Mouse (Mus musculus) CD8-positive naive resting alpha-beta T cell, adult 57 days (primary cell): Measurements from ENCODE around the gene Pgc. TPM values are rescaled to one million over a fixed set of nuclear protein-coding genes. Genes with fewer than 3 reads are reported as not detected.

Source experiments
- total RNA-seq: library from RNA; stranded (reverse); gene quantifications from one replicate; pipeline ENCODE4 v1.2.4, GENCODE M21; 2023

The Pgc gene
- not detected for total RNA-seq

DNA sequence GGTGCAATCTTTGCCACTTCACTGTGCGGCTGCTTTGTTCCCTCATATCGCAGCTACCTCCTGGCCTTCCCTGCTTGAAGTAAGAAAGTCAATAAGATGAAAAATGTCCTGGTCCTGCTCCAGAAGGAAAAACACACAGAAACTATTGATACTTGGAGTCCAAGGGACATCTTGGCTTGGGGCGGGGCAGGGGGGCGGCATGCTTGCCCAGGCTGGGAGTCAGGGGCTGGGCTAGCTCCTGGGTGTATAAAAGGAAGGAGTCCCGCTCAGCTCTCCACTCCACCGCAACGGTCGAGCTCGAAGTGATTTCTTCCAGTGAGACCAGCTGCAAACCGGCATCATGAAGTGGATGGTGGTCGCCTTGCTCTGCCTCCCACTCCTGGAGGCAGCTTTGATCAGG lies at the start of gene Pgc:
TSS of gene Pgc (plus strand) at position 277 of the 400 bp plus-strand sequence.

DNA sequence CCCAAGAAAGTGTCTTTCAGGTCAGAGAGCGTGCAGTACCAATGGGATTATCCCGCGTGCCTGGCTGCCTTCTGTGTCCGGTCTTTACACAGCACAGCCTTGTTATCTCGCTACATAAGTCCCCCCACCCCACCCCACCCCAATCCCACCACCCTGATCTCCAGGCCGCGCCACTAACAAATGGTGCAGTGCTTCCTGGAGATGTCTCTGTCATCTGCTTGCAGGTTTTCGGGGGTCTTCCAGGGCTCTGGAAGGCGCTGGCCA lies 38.4 kb upstream of the Pgc start, which contains the start of gene Tomm6:
TSS of gene Tomm6 (minus strand) at position 43 of the 264 bp plus-strand sequence.

DNA sequence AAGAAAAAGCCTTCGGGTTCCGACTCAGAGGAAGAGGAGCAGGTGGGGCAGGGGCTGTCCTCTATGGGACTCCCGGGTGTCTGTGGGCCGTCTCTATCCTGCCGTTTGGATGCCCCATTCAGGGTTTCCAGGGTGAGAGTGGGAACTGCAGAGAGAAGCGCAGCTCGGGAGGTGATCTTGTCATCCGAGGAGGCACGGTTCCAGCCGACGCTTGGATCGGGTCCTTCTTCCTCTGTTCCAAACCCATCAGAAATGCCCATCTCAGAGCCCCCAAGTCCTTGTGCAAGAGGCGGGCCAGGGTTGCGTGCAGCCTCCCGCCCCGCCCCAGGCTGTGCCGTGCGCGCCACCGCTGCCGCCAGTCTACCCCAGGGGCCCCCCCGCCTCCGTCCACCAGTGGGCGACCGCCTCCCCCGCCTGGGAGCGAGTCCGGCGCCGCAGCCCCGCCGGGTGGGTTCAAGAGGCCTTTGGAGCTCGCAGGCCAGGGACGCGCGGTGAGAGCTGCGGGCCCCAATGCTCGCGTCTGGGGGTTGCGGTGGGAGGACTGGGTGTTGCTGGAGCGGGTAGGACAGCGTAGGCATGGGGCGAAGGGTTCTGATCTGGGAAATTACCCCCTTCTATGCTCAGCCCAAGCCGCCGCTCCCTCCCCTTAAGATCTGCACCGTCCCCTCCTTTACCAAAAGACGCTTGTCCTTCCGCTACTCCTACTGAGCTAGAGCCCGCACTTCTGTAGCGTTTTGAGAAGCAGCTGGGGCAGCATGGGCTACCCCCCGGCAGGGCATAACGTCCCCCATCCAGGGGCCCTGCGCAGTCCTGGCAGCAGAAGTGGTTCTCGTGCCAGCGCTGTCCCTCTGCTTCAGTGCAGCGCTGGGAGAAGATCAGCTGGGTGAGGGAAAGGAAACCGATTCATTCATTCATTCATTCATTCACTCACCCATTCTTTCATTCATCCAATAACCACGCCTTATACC lies 37.8 kb upstream of the Pgc start, which contains the start of gene Frs3:
TSS of gene Frs3 (plus strand) at position 423 of the 968 bp plus-strand sequence.

DNA sequence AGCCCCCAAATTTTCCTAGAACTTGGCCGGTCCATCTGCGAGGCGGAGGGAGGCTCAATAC lies 32.4 kb upstream of the Pgc start, which contains the start of gene Gm21981:
TSS of gene Gm21981 (minus strand) at position 14 of the 61 bp plus-strand sequence.

DNA sequence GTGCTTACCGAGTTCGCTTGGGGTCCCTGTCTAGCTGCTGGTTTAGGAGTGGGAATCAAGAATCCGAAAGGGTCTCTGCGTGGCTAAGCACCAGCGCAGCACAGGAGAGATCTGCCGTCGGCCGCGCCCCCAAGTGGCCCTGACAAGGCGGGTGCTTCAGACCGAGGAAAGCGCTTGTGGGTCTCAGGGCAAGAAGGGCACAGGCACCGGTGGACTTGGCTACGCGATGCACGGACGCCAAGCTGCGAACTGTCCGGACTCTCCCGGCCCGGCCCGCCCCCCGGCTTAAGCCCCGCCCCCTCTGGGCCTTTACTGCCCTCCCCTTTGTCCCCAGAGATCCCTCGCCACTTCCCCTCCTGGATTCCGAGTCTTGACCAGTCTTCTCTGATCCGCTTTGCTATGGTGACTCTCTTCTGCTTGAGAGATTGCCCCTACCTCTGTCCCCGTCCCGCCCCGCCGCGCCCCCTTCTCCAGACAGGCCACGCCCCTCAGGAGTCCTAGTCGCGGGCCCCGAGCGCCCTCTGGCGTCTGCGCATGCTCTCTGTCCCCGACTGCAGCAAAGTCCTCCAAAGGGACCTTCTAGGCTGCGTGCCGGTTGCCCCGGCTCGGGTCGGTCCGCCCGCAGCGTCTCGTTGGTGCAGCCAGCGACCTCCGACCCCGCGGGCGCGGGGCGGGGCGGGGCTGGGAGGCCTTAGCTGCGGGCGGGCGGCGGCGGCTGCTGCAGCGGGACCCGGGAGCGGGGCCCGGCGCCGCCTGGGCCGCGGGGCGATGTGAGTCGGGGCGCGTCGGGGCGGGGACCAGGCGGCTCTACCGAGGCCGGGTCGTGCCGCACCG lies 31.9 kb upstream of the Pgc start, which contains the start of gene Prickle4:
TSS of gene Prickle4 (minus strand) at position 234 of the 834 bp plus-strand sequence.

DNA sequence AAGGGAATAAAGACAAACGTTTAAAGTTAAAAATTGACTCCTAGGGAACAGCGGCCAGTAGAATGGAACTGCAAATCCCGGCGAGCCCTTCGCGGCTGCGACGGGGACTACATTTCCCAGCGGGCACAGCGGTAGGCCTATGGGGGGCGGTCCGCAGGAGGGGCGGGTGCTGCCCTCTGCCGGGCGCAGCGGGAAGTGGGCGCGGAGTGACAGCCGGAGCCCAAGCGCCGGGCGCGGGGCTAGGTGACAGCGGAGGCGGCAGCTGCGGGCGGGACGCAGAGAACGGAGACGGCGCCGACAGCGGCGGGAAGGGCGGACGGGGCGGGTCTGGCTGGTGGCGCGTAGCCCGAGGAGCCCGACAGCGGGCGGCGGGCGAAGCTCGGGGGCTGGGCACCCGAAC lies 10.2 kb downstream of the Pgc start, which contains the start of gene Tfeb:
TSS of gene Tfeb (plus strand) at position 175 of the 400 bp plus-strand sequence.

Other genes starting within 250 kb of the Pgc start
- 74.6 TPM for gene Taf8, start 224.6 kb upstream of the Pgc start, total RNA-seq
- 358 TPM for gene Ccnd3, start 221.8 kb upstream of the Pgc start, total RNA-seq
- gene Bysl, start 115.3 kb upstream of the Pgc start, total RNA-seq, result 15.1 TPM
- 59.9 TPM for gene Med20, start 115.3 kb upstream of the Pgc start, total RNA-seq
- gene Gm20517, start 115.3 kb upstream of the Pgc start, total RNA-seq, result 2.7 TPM
- 5.6 TPM for gene Usp49, start 96.2 kb upstream of the Pgc start, total RNA-seq
- 114 TPM for gene Tomm6, start 38.5 kb upstream of the Pgc start, total RNA-seq
- gene Frs3, start 37.8 kb upstream of the Pgc start, total RNA-seq, result 2.4 TPM
- 0.21 TPM for gene Gm21981, start 32.4 kb upstream of the Pgc start, total RNA-seq
- gene Prickle4, start 32.1 kb upstream of the Pgc start, total RNA-seq, result not detected
- 35.0 TPM for gene Tfeb, start 10.2 kb downstream of the Pgc start, total RNA-seq
- gene Mdfi, start 107.8 kb downstream of the Pgc start, total RNA-seq, result not detected
- gene Foxp4, start 197.8 kb downstream of the Pgc start, total RNA-seq, result 62.3 TPM